Mouse (Mus musculus) layer of hippocampus, postnatal 36 days (tissue): Measurements from ENCODE around the gene Hoxa5. TPM values are rescaled to one million over a fixed set of nuclear protein-coding genes. Genes with fewer than 3 reads are reported as not detected.

Experiments used
- DNase-seq, 2 experiments: peaks; one replicate each; pipeline ENCODE4 v3.0.0; 2022
- total RNA-seq, 2 experiments: library from RNA; stranded (reverse); gene quantifications; 2 replicates each; pipeline ENCODE4 v1.2.3; 2021

Hoxa5 gene
- total RNA-seq, 2 experiments from 2014 or later = not detected

- DNase-seq = no peak
Measured at GRCm38 (mm10) chr6:52226569-52227257, 22.3 kb upstream of the Hoxa5 start.

GRCm38 (mm10) chr6:52225612-52226568, 21.5 kb upstream of the Hoxa5 start:
- DNase-seq = no peak

DNA sequence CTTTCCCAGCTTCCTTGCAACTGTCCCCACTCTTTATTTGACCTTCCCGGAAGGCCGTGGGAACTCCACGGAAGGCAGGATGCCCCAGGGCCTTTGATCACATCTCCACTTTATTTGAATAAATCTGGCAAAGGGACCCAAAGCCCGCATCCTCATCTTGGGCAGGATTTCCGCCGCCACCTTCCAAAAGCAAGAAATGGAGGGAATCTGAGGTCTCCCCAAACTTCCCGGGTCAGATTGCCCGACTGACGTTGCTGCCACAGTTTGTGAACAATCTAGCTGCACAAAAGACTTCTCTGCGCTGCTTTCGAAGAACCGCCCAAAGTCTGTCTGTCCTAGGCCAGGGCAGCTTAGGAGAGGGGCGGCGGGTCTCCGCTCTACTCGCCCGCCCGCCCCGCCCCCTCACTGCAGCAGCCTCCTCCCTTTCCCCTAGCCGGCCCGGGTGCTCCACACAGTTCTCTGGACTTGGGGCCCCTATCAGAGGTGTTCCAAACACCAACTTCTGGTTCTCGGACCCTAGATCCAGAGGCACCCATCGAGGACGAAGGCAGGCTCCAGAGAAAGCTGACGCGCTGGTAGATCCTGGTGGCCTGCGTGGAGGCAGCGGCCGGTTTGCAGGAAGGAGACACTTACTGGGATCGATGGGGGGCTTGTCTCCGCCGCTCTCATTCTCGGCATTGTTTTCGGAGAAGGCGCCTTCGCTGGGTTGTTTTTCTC, 20.7 kb upstream of the Hoxa5 start:
- DNase-seq = no peak

DNA sequence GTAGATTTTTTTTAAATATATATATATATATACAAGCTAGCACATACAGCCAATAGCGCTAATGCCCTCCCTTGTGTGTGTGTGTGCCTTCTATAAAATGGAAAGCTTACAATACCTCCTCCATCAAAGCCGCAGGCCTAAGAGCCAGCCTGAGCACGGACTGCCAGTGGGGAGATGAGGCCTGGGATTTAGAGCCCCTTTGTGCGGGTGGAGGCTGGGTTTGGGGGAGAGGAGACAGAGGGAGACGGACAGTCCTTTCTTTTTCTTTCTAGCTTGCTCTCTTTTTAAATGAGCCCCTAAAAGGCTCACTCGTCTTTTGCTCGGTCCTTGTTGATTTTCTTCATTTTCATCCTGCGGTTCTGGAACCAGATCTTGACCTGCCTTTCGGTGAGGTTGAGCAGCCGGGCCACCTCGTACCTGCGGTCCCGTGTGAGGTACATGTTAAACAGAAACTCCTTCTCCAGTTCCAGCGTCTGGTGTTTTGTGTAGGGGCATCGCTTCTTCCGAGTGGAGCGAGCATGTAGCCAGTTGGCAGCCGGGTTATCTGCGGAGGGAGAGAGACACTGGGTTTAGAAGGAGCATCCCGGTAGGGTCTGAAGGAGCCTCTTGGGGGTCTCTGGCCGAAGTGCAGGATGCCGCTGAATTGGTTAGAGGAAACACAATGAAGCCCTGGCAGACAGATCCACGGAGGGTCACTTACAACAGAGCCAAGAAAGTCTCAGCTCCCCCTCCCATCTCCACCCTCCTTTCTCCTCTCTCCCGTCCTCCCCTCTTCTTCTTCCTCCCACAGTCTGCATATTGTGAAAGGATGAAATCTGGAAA, 19.8 kb upstream of the Hoxa5 start:
- DNase-seq = no peak

- no peak for DNase-seq
Measured at GRCm38 (mm10) chr6:52222729-52223128, 18.3 kb upstream of the Hoxa5 start.

- no peak for DNase-seq
Measured at GRCm38 (mm10) chr6:52221993-52222685, 17.8 kb upstream of the Hoxa5 start.

- DNase-seq = peak; percentile 77 to 82
Measured at GRCm38 (mm10) chr6:52221337-52221992, 17.1 kb upstream of the Hoxa5 start, which contains the start of gene Hoxa7. TSS of gene Hoxa7 (minus strand) at chr6:52221854.

- DNase-seq = no peak
Measured at GRCm38 (mm10) chr6:52220865-52221310, 16.5 kb upstream of the Hoxa5 start.

DNA sequence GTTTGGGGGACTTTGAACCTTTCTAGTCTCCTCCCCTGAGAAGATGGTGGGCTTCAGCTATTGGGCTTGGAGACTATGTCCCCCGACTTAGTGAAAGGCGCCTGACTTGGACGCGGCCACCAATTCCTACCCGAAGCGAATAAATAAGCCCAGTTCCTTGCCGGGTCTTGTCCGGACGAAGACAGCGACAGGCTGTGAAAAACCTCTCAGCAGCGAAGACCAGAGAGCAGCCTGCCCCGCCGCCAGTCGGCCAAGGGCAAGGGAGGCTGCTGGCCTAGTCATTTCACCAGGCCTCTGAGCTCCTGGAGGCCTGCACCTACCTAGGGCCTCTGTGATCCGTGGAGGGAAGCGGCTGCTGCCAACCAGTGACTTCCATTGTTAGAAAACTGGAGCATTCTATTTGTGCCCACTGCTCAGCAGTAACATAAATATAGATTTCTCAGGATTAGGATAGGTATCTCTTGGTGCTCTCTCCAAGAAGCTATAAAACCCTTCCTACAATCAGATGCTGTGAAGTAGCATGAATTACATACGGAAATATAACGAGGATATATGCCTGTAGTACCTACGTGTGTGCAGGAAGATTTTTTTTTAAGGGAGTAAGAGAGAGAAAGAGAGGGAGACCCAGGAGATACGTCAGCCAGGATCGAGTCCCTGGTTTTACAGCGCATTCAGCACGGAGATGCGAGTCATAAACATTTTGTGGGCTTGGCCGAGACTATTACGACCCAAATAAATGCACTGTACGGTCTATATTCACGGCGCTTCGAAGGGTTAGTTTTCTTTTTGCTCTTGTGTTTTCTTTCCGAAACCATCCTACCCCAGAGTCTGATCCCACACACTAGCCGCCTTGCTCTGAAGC, 15.8 kb upstream of the Hoxa5 start:
- DNase-seq = no peak

- DNase-seq = no peak
Measured at GRCm38 (mm10) chr6:52219234-52219942, 15.0 kb upstream of the Hoxa5 start.

DNA sequence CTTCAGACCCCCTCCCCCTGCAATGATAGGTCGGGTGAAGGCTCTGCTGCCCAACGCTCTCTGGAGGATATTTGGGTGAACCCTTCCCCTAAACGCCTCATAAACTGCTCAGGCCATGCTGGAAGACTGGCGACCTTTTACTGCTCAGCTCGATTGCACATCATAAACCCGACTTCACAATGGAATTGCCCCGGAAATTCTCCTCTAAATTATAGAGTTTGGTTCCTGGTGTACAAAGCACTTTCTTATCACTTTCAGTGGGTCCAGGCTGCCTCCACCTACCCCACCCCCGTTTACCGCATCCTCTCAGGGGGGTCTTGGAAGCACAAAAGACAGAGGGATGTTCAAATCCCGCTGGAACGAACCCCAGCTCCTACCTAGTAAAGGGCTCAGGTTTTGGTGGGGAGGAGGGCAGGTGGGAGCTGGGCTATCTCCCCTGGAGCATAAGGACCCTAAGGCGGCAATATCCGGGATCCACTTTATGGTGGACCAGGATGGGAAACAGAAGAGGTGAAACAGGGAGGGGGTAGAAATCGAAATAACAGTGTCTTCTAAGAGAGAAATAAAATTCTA, 14.3 kb upstream of the Hoxa5 start:
- no peak for DNase-seq

GRCm38 (mm10) chr6:52217895-52218642, 13.7 kb upstream of the Hoxa5 start:
- no peak for DNase-seq

GRCm38 (mm10) chr6:52217459-52217768, 13.0 kb upstream of the Hoxa5 start:
- no peak for DNase-seq

GRCm38 (mm10) chr6:52216691-52217458, 12.5 kb upstream of the Hoxa5 start:
- no peak for DNase-seq

GRCm38 (mm10) chr6:52215771-52216535, 11.6 kb upstream of the Hoxa5 start:
- DNase-seq = no peak

DNA sequence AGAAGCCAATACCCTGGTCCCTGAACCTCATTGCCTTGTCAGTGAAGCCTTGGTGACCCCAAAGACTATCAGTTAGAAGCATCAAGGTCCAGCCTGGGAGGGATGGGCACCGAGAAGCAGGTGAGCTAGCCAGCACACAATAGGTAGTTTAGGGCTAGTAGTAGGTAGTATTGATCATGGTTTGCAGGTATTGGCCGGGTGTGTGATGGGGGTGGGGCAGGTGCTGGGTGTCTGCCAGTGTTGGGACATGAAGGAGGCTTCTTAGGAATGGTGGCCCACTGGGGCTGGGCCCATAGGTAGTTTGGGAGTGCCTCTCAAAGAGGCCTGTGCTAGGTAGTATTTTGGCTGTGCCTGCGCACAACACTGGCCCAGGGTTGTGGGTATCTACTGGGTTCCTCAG, 10.7 kb upstream of the Hoxa5 start:
- DNase-seq = no peak
